Mouse (Mus musculus) MEL (cell line): ENCODE data around the gene Ttyh2. TPM values are rescaled to one million over a fixed set of nuclear protein-coding genes. Genes with fewer than 3 reads are reported as not detected.

Experiments used
- DNase-seq: peaks from one replicate; pipeline ENCODE4 v3.0.0; 2011; ENCODE audit warnings: low read depth, low spot score
- H3K27ac ChIP-seq: 2 replicates; pipeline ENCODE4 v1.5.1; 2012; ENCODE audit warnings: low read depth, mild to moderate bottlenecking, control low read depth, low read length, moderate library complexity; ENCODE audit not compliant: control insufficient read depth
- H3K27me3 ChIP-seq, 2 experiments: fragments of 150-350 bp in 1 of 2; sonication (generic) in 1 of 2; 2 replicates each; pipeline ENCODE4 v1.6.1; 2012; ENCODE audit warnings: low read length in 2 of 2, mild to moderate bottlenecking in 2 of 2, improper control_type of control experiment in 1 of 2, moderate library complexity in 1 of 2; ENCODE audit not compliant: insufficient read depth in 2 of 2, control insufficient read depth in 1 of 2
- H3K36me3 ChIP-seq, 2 experiments: 2 replicates each; pipeline ENCODE4 v1.6.1; 2012 to 2014; ENCODE audit warnings: low read length in 2 of 2, improper control_type of control experiment in 1 of 2, inconsistent platforms in 1 of 2, mild to moderate bottlenecking in 1 of 2; ENCODE audit not compliant: insufficient read depth in 2 of 2, control insufficient read depth in 1 of 2
- H3K4me1 ChIP-seq, 2 experiments: fragments of 150-350 bp in 1 of 2; sonication (generic) in 1 of 2; 2 replicates each; pipeline ENCODE4 v1.6.1; 2012; ENCODE audit warnings: low read length in 2 of 2, improper control_type of control experiment in 1 of 2, mild to moderate bottlenecking in 1 of 2; ENCODE audit not compliant: insufficient read depth in 2 of 2, control insufficient read depth in 1 of 2
- H3K4me3 ChIP-seq, 2 experiments: fragments of 150-350 bp in 1 of 2; sonication (generic) in 1 of 2; 2 replicates each; pipeline ENCODE4 v1.5.1; 2012; ENCODE audit warnings: low read depth in 2 of 2, low read length in 2 of 2, mild to moderate bottlenecking in 2 of 2, moderate library complexity in 2 of 2, control low read depth in 1 of 2, improper control_type of control experiment in 1 of 2; ENCODE audit not compliant: control insufficient read depth in 1 of 2, insufficient read depth in 1 of 2
- H3K79me2 ChIP-seq: 2 replicates; pipeline ENCODE4 v1.6.1; 2012; ENCODE audit warnings: mild to moderate bottlenecking, low read length, moderate library complexity; ENCODE audit not compliant: control insufficient read depth, poor library complexity, insufficient read depth
- H3K9ac ChIP-seq: 2 replicates; pipeline ENCODE4 v1.6.1; 2012; ENCODE audit warnings: low read depth, mild to moderate bottlenecking, control low read depth, low read length, moderate library complexity; ENCODE audit not compliant: control insufficient read depth, poor library complexity, severe bottlenecking
- H3K9me3 ChIP-seq: fragments of 150-350 bp; sonication (generic); replicated peaks from 2 replicates; pipeline ENCODE4 v1.6.1; 2012; ENCODE audit warnings: mild to moderate bottlenecking, low read length, improper control_type of control experiment, moderate library complexity; ENCODE audit not compliant: insufficient read depth
- BHLHE40 ChIP-seq: IDR thresholded peaks from 2 replicates; pipeline ENCODE4 v1.6.1; 2012; ENCODE audit warnings: low read depth, mild to moderate bottlenecking, inconsistent platforms, low read length, improper control_type of control experiment, borderline replicate concordance
- CHD1 ChIP-seq: IDR thresholded peaks from 2 replicates; pipeline ENCODE4 v1.6.1; 2012; ENCODE audit warnings: low read depth, mild to moderate bottlenecking, inconsistent platforms, low read length, improper control_type of control experiment
- CHD2 ChIP-seq: IDR thresholded peaks from 2 replicates; pipeline ENCODE4 v1.6.1; 2011; ENCODE audit warnings: low read length, improper control_type of control experiment
- CTCF ChIP-seq, 3 experiments: IDR thresholded peaks in 2 of 3; conservative IDR thresholded peaks in 1 of 3; 2 replicates each; pipeline ENCODE4 v1.5.1; 2011 to 2012; ENCODE audit warnings: low read length in 3 of 3, low read depth in 2 of 3, mild to moderate bottlenecking in 2 of 3, improper control_type of control experiment in 1 of 3, inconsistent platforms in 1 of 3, mixed read lengths in 1 of 3, moderate library complexity in 1 of 3; ENCODE audit not compliant: control insufficient read depth in 1 of 3, insufficient read depth in 1 of 3, poor library complexity in 1 of 3, severe bottlenecking in 1 of 3
- E2F4 ChIP-seq: IDR thresholded peaks from 2 replicates; pipeline ENCODE4 v1.6.1; 2011; ENCODE audit warnings: low read depth, low read length, improper control_type of control experiment, borderline replicate concordance
- ELF1 ChIP-seq: IDR thresholded peaks from 2 replicates; pipeline ENCODE4 v1.6.1; 2014; ENCODE audit warnings: low read depth, mild to moderate bottlenecking, inconsistent platforms, low read length, improper control_type of control experiment, moderate library complexity
- HCFC1 ChIP-seq: IDR thresholded peaks from 2 replicates; pipeline ENCODE4 v1.6.1; 2012; ENCODE audit warnings: low read depth, mild to moderate bottlenecking, inconsistent platforms, low read length, improper control_type of control experiment, moderate library complexity
- MAFK ChIP-seq: IDR thresholded peaks from 2 replicates; pipeline ENCODE4 v1.6.1; 2011; ENCODE audit warnings: low read depth, mild to moderate bottlenecking, low read length, improper control_type of control experiment, borderline replicate concordance
- MAX ChIP-seq: IDR thresholded peaks from 2 replicates; pipeline ENCODE4 v1.6.1; 2011; ENCODE audit warnings: low read length, improper control_type of control experiment
- NRF1 ChIP-seq: IDR thresholded peaks from 2 replicates; pipeline ENCODE4 v1.6.1; 2014; ENCODE audit warnings: low read depth, mild to moderate bottlenecking, inconsistent platforms, low read length, improper control_type of control experiment, moderate library complexity; ENCODE audit not compliant: poor library complexity, insufficient read depth, severe bottlenecking
- POLR2A ChIP-seq, 2 experiments: IDR thresholded peaks; 2 replicates each; pipeline ENCODE4 v1.6.1; 2011 to 2012; ENCODE audit warnings: low read length in 2 of 2, mild to moderate bottlenecking in 2 of 2, control low read depth in 1 of 2, improper control_type of control experiment in 1 of 2, low read depth in 1 of 2, moderate library complexity in 1 of 2; ENCODE audit not compliant: control insufficient read depth in 1 of 2, insufficient read depth in 1 of 2, poor library complexity in 1 of 2
- POLR2AphosphoS2 ChIP-seq: IDR thresholded peaks from 2 replicates; pipeline ENCODE4 v1.6.1; 2011; ENCODE audit warnings: low read length, improper control_type of control experiment
- POLR2AphosphoS5 ChIP-seq: IDR thresholded peaks from 2 replicates; pipeline ENCODE4 v1.6.1; 2012; ENCODE audit warnings: low read depth, borderline replicate concordance, mild to moderate bottlenecking, inconsistent platforms, low read length, moderate library complexity, mixed read lengths
- SIN3A ChIP-seq: IDR thresholded peaks from 2 replicates; pipeline ENCODE4 v1.6.1; 2012; ENCODE audit warnings: low read length, improper control_type of control experiment, inconsistent platforms
- SMC3 ChIP-seq: IDR thresholded peaks from 2 replicates; pipeline ENCODE4 v1.6.1; 2011; ENCODE audit warnings: low read depth, low read length, improper control_type of control experiment
- TCF12 ChIP-seq: IDR thresholded peaks from 2 replicates; pipeline ENCODE4 v1.6.1; 2014; ENCODE audit warnings: low read depth, mild to moderate bottlenecking, inconsistent platforms, low read length, improper control_type of control experiment, moderate library complexity
- USF1 ChIP-seq: IDR thresholded peaks from 2 replicates; pipeline ENCODE4 v1.6.1; 2014; ENCODE audit warnings: low read depth, mild to moderate bottlenecking, inconsistent platforms, low read length, improper control_type of control experiment, moderate library complexity
- ZC3H11A ChIP-seq: IDR thresholded peaks from 2 replicates; pipeline ENCODE4 v1.6.1; 2012; ENCODE audit warnings: low read depth, mild to moderate bottlenecking, inconsistent platforms, low read length, improper control_type of control experiment
- ZMIZ1 ChIP-seq: IDR thresholded peaks from 2 replicates; pipeline ENCODE4 v1.6.1; 2012; ENCODE audit warnings: low read depth, mild to moderate bottlenecking, inconsistent platforms, low read length, improper control_type of control experiment, moderate library complexity
- ZNF384 ChIP-seq: IDR thresholded peaks from 2 replicates; pipeline ENCODE4 v1.6.1; 2012; ENCODE audit warnings: low read depth, mild to moderate bottlenecking, inconsistent platforms, low read length, improper control_type of control experiment
- polyA plus RNA-seq, 2 experiments: library from polyadenylated mRNA; stranded (reverse) in 1 of 2; unstranded in 1 of 2; fragments of >175 nt in 1 of 2; fragments of >200 nt in 1 of 2; gene quantifications; 2 replicates each; pipeline versions ENCODE4 v1.2.1 to v1.2.4; 2012; ENCODE audit warnings: low replicate concordance in 2 of 2, low read depth in 1 of 2; ENCODE audit not compliant: insufficient read length in 2 of 2, insufficient read depth in 1 of 2, missing spikeins in 1 of 2
- total RNA-seq: library from RNA; depleted of rRNA; stranded (reverse); fragments of 300-350 nt; gene quantifications from 2 replicates; pipeline ENCODE4 v1.2.3, GENCODE M21; 2012

Ttyh2 gene
- total and polyA plus RNA-seq, 3 experiments = 7.2 to 9.7 TPM; not detected in 1

GRCm38 (mm10) chr11:114686221-114686959 lies 11.2 kb downstream of the Ttyh2 start:
- Histone ChIP-seq H3K79me2 (no peaks in the 10 kb centered on the region), H3K9ac (no peak overlapping the region), H3K27me3 (no peaks in the 10 kb centered on the region), H3K36me3 (peaks cover 0 to 5% of the 10 kb centered on the region in 2 experiments; a peak in 2 of 4 replicates), H3K4me1 (peaks cover 4 to 18% of the 10 kb centered on the region in 2 experiments), H3K4me3 (no peak overlapping the region), H3K9me3 (no peaks in the 10 kb centered on the region), H3K27ac (no peak overlapping the region)
- no peak for TF ChIP-seq SMC3
- TF ChIP-seq NRF1 = no peak
- no peak for TF ChIP-seq ELF1
- no peak for TF ChIP-seq MAFK
- no peak for TF ChIP-seq CTCF (IDR thresholded peaks at IDR 0.05 in 2 of 3, conservative IDR thresholded peaks at IDR 0.05 in 1 of 3; ENCODE audit: control insufficient read depth in 1 of 3, insufficient read depth in 1 of 3, low read depth in 2 of 3, low read length in 3 of 3, poor library complexity in 1 of 3, severe bottlenecking in 1 of 3)
- TF ChIP-seq CHD1 = no peak
- no peak for TF ChIP-seq POLR2A (IDR thresholded peaks at IDR 0.05; ENCODE audit: control insufficient read depth in 1 of 2, insufficient read depth in 1 of 2, low read depth in 1 of 2, low read length in 2 of 2, poor library complexity in 1 of 2)
- TF ChIP-seq ZMIZ1 = no peak
- TF ChIP-seq BHLHE40 = no peak
- no peak for TF ChIP-seq POLR2AphosphoS2
- no peak for TF ChIP-seq POLR2AphosphoS5
- TF ChIP-seq ZC3H11A = no peak
- TF ChIP-seq USF1 = no peak
- TF ChIP-seq TCF12 = no peak
- no peak for TF ChIP-seq SIN3A
- TF ChIP-seq ZNF384 = no peak
- no peak for TF ChIP-seq CHD2
- TF ChIP-seq HCFC1 = no peak
- TF ChIP-seq E2F4 = no peak
- no peak for TF ChIP-seq MAX
- DNase-seq = no peak
